Mouse (Mus musculus): ENCODE data around the gene Arih2. TPM values are rescaled to one million over a fixed set of nuclear protein-coding genes. Genes with fewer than 3 reads are reported as not detected.

The Arih2 gene
- polyA plus RNA-seq, 1 experiment from 2014 or later = 59.2 TPM

DNA sequence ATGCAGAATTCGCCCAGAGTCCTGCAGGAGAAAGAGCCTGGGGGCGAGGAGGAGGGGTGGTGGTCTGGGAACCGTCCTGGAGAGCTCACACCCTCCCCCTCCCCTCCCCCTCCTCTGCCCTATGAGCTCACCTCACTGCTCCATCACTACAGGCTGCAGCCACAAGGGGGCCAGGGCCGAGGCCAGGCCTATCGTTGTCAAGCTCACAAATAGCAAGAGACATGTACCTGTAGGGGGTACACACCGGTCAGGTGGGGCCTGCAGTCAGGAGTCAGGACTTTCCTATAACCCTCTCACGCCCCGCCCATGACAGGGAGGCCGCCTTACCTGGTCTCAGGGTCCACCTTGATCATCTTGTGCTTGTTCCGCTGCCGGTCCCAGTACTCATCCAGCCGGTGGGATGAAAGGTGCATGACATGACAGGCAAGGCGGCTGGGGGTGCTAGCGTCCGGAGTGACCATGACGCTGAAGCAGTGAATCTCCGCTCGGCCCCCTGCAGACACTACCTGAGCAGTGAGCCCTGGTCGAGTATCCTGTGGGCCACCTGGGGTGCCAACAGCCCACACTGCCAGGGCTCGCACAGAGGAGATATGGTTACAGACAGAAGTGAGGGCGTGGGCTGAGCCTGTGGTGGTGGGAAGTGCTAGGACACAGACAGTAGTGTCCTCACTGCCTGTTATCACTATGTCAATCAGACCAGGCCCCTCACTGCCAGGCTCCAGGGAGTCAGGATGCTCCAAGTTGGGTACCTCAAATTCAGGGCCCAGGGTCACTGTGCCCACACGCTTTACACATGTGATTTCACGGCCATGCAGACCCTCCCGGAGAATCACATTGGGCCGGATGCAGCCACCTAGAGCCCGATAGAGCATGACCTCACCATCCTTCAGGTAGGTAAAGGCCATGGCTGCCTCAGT, 75.2 kb downstream of the Arih2 start:
- peak; percentile 82 for DNase-seq (ENCODE audit: low spot score)
- Histone ChIP-seq H3K9me3 (replicated peaks) (no peaks in the 10 kb centered on the region), H3K4me1 (peaks cover 70% of the 10 kb centered on the region), H3K4me3 (peak overlapping the region; percentile 16; the same call in 1 of the 2 replicates), H3K36me3 (peaks cover 69% of the 10 kb centered on the region), H3K27me3 (ENCODE audit: low read depth, poor library complexity, severe bottlenecking) (no peaks in the 10 kb centered on the region), H3K27ac (peak overlapping the region; percentile 50; the same call in 1 of the 2 replicates)
- 51% methylated on average over 26 of the region's 26 CpGs for WGBS

DNA sequence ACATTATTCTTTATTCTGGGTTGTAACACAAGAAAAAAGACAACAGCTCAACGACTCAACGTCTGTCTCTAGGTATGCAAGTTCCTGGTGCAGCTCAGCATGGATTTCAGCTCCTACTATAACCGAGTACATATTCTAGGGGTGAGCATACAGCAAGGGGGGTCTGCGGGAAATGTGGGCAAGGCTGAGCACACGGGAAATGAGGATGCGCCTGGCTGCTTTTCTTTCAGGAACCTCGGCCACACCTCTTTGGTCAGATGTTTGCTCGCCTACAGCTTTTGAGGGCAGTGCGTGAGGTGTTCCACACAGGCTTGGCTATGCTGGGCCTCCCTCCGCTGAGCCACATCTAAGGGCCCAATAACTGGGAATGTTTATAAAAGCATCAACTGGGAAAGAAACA, 76.9 kb downstream of the Arih2 start:
- Histone ChIP-seq H3K4me3 (no peak overlapping the region), H3K27ac (no peak overlapping the region), H3K36me3 (peaks cover 71% of the 10 kb centered on the region), H3K9me3 (replicated peaks) (no peaks in the 10 kb centered on the region), H3K27me3 (ENCODE audit: low read depth, poor library complexity, severe bottlenecking) (no peaks in the 10 kb centered on the region), H3K4me1 (peaks cover 76% of the 10 kb centered on the region)
- DNase-seq (ENCODE audit: low spot score) = no peak
- 92% methylated on average over 10 of the region's 10 CpGs for WGBS

DNA sequence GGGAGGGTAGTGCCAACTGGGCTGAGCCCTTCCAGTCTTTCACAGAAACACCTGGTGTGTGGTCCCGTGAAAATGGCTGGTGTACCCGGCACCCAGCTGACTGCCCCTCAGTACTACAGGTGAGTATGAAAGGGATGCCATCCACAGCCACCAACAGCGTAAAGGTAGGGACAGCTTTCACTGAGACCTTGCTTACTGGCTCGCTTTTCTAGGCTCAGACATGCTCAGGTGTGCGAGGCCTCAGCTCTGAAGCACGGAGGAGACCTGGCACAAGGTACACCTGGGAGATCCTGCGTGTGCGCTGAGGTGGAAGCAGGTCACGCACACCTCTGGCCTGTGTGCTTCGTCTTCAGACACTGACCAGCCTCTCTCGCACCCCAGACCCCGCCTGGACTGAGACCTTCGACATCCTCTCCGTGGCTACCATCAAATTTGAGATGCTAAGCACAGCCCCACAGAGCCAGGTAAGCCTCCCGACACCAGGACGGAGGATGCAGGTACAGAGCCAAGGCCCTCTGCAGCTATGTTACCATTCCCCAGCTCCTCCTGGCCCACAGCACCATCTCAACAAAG, 77.7 kb downstream of the Arih2 start:
- no peak for DNase-seq (ENCODE audit: low spot score)
- peaks cover 71% of the 10 kb centered on the region for H3K4me1 ChIP-seq
- no peak overlapping the region for H3K4me3 ChIP-seq
- WGBS = 95% methylated on average over 16 of the region's 16 CpGs
- no peaks in the 10 kb centered on the region for H3K9me3 ChIP-seq (replicated peaks)
- H3K27me3 ChIP-seq (ENCODE audit: low read depth, poor library complexity, severe bottlenecking) = no peaks in the 10 kb centered on the region
- H3K27ac ChIP-seq = no peak overlapping the region
- peaks cover 63% of the 10 kb centered on the region for H3K36me3 ChIP-seq

DNA sequence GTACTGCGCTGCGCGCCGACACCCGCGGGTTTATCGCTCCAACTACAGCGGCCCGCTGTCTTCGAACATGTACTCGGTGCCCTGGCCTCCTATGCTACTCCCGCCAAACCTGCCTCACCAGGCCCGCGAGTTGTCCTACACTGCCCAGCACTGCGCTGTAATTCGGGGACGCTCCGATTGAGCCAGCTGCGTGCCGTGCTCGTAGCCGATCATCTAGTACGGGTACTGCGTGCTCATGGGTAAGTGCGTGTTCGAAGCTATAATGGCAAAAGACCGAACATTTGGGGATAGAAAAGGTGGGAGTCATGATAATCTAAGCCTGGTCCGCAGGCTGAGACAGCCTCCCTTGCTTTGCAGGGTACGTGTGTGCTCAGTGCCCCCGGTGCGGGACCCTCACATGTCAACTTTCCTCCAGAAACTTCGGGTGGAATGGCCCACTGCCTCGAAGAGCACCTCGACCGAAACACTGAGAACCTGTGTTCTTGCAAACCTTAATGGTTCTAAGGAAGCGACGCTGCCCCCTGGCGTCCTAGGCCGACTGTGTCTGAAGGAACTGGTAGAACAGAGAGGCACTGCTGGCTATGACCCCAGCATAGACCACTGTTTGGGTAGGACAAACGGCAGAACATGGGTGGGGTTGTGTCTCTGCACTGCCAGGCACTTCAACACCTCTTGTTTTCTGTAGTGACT, 78.8 kb downstream of the Arih2 start:
- DNase-seq (ENCODE audit: low spot score) = peak; percentile 81
- Histone ChIP-seq H3K27me3 (ENCODE audit: low read depth, poor library complexity, severe bottlenecking) (no peaks in the 10 kb centered on the region), H3K4me1 (peaks cover 69% of the 10 kb centered on the region), H3K27ac (peak overlapping the region; percentile 85), H3K36me3 (peaks cover 63% of the 10 kb centered on the region), H3K9me3 (replicated peaks) (no peaks in the 10 kb centered on the region), H3K4me3 (peak overlapping the region; percentile 82)
- 2% methylated on average over 40 of the region's 40 CpGs for WGBS

DNA sequence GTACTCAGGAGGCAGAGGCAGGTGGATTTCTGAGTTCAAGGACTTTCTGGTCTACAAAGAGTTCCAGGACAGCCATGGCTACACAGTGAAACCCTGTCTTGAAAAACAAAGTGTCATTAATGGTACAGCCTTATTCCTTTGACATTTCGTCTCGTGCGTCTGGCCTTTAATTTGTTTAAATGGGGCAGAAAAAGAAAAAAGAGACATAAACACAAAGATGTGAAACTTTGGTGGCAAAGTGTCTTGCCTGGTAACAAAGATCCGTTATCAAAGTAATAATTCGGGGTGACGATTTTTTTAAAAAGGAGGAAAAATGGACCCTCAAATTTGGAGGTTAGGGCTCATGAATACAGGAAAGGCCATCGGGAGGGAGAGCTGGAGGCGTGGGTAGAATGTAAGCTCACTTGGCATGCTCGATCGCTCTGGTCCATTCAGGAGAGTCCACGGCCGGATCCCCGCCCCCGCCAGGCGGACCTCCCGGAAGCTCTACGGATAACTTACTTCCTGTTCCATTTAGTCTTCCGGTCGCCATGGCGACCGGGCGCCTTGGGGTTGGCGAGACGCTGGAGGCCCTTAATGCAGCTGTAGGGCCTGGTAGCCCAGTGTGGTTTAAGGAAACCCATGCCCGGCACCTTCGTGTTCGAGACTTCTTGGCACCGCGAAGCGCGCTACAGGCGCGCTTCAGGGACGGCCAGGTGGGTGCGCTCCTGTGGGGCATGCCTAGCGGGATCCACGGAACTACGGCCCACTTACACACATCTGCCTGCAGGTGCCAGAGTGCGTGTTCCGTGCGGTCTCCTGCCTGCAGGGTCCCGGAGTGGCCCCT, 79.6 kb downstream of the Arih2 start, which contains the start of gene Dalrd3:
TSS of gene Dalrd3 (plus strand) at position 506 of the 826 bp plus-strand sequence.
- WGBS = 7% methylated on average over 42 of the region's 42 CpGs
- H3K9me3 ChIP-seq (replicated peaks) = no peaks in the 10 kb centered on the region
- peak; percentile 93 for DNase-seq (ENCODE audit: low spot score)
- peak within 1 kb of the TSS; percentile 85 for H3K27ac ChIP-seq
- peaks cover 63% of the 10 kb centered on the region for H3K36me3 ChIP-seq
- no peaks in the 10 kb centered on the region for H3K27me3 ChIP-seq (ENCODE audit: low read depth, poor library complexity, severe bottlenecking)
- H3K4me3 ChIP-seq = peak within 1 kb of the TSS; percentile 82
- peaks cover 62% of the 10 kb centered on the region for H3K4me1 ChIP-seq

DNA sequence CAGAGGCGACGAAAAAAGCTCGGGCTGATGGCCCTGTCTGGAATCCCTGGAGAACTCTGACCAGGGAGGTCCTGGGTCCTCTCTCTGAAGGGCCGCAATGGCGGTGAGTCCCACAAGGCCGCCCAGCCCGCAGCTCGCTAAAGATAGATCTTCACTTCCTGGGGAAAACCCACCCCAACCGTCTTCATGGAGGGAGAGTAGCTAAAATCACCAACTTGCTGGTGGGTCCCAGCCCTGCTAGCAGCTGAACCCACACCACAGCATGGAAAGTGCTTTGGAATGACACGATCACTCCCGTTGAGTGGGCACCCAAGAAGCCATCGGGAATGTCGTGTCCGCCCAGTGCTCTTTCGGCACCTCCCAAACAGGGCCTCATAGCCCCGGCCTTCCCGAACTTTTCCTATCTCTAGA, 80.7 kb downstream of the Arih2 start:
- 81% methylated on average over 17 of the region's 17 CpGs for WGBS
- no peak for DNase-seq (ENCODE audit: low spot score)
- Histone ChIP-seq H3K36me3 (peaks cover 63% of the 10 kb centered on the region), H3K4me3 (peak overlapping the region; percentile 62), H3K27ac (peak overlapping the region; percentile 91), H3K4me1 (peaks cover 55% of the 10 kb centered on the region), H3K9me3 (replicated peaks) (no peaks in the 10 kb centered on the region), H3K27me3 (ENCODE audit: low read depth, poor library complexity, severe bottlenecking) (no peaks in the 10 kb centered on the region)

DNA sequence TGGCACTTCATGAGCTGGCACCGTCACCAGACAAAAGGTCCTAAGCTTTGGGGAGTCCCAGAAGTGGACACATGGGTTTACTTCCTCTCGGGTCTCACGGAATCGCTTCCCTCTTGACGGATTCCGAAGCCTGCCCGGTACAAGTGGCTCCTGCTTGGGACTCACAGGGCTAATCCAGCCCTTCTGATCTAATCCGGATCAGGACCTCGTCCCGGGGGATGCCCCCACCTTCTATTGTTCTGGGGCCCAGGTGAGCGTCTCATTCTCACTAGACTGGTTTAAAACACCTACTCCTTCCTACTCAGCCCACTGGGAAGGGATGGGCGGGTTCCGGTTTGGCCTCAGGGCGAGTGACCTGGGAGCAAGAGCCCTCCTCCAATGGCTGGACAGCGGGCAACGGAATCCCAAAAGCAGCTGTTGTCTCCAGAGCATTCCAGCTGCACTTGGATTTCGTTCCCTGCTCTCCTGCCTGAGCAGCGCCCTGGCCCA, 81.2 kb downstream of the Arih2 start:
- WGBS = 11% methylated on average over 18 of the region's 18 CpGs
- peaks cover 63% of the 10 kb centered on the region for H3K36me3 ChIP-seq
- peaks cover 51% of the 10 kb centered on the region for H3K4me1 ChIP-seq

DNA sequence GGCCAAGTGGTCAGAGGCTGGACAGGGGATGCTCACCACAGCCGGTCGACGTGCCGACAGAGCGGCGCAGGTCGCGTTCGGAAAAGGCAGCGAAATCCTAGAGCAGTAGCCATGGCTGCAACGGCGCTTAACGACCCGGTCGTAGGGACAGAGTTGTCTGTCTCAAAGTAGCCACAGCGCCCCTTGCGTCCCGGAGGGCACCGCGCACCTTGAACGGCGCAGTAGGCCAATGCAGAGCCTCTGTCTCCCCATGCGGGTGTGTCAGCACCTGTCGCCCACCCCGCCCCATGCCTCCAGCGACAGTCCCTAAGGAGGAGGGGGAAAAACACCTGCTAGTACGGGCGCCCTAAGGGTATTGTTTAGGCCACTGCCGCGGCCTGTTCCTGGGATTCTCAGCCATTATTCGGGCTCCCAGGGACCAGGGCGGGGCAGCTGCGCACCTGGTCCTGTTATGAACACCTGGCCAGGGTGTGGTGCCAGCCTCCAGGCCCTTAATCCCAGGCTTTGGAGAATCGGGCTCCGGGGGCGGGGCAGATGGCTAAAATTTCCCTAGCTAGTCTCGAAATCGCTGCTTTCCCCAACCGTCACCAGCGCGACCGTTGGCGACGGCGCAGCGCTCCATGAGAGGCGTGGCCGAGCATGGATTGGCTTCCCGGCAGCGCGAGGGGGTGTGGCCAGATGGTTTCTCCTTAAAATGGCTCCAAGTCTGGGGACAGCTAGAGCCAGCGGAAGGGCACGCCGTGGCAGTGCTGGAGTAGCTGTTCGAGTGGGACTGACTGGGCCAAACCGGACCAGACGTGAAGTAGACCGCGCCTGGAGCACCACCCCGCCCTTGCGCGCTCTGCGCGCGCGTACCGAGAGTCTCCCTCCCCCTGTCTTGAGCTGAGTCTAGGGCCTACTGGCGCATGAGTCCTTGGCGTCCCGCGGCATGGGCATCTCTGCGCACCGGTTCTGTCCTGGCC, 82.1 kb downstream of the Arih2 start, which contains the start of gene Ndufaf3:
TSS of gene Ndufaf3 (minus strand) at position 620 of the 962 bp plus-strand sequence.
- peaks cover 63% of the 10 kb centered on the region for H3K36me3 ChIP-seq
- peaks cover 51% of the 10 kb centered on the region for H3K4me1 ChIP-seq
- H3K9me3 ChIP-seq (replicated peaks) = no peaks in the 10 kb centered on the region
- no peaks in the 10 kb centered on the region for H3K27me3 ChIP-seq (ENCODE audit: low read depth, poor library complexity, severe bottlenecking)
- under 1% methylated on average over 73 of the region's 73 CpGs for WGBS
- H3K4me3 ChIP-seq = peak within 1 kb of the TSS; percentile 62
- H3K27ac ChIP-seq = peak within 1 kb of the TSS; percentile 91
- peak; percentile 95 for DNase-seq (ENCODE audit: low spot score)

More for the DNA sequence above, 81.2 kb downstream of the Arih2 start:
- H3K4me3 ChIP-seq = peak overlapping the region; percentile 62
- H3K27me3 ChIP-seq (ENCODE audit: low read depth, poor library complexity, severe bottlenecking) = no peaks in the 10 kb centered on the region
- peak overlapping the region; percentile 91 for H3K27ac ChIP-seq
- H3K9me3 ChIP-seq (replicated peaks) = no peaks in the 10 kb centered on the region
- no peak for DNase-seq (ENCODE audit: low spot score)

DNA sequence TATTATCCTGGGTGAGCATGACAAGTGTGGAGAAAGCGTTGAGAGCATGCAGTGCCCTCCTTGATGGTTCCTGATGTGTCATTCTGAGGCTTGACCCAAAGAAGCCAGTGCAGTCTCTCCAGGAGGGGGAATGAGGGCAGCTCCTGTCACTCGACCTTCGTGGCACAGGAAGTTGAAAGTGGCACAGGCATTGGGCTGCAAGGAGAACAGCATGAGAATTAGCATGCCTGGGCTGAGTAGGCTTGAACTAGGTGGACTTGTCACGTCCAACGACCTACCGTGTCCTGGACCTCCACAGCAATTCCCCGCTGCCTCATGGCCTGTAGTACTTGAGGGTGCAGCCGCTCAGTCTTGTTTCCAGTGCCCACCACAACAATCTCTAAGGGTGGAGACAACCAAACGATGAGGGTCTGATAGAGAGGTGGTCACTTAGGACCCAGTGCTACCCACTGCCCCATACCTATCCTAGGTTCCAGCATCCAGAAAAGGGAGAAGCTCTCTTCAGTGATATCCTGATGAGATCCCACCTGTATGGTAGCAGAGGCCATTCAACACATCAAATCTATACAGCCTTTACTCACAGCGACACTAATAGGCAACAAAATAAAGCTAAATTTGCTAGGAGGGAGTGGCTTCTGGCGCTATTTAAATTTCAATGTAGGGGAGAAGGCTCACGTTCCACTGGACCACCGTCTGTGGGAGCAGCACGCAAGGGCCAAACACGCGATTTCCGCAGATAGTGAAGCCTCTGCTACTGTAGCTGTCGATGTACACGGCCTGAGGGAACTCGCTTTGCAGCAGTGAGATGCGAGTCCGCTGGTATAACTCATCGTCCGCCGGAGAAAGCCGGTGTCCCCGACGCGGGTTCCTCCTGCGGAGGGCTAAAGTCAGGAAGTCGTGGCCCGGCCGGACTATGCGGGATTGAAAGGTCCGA, 83.0 kb downstream of the Arih2 start:
- Histone ChIP-seq H3K27ac (peak overlapping the region; percentile 91), H3K27me3 (ENCODE audit: low read depth, poor library complexity, severe bottlenecking) (no peaks in the 10 kb centered on the region), H3K4me1 (peaks cover 59% of the 10 kb centered on the region), H3K9me3 (replicated peaks) (no peaks in the 10 kb centered on the region), H3K4me3 (peak overlapping the region; percentile 62), H3K36me3 (peaks cover 63% of the 10 kb centered on the region)
- no peak for DNase-seq (ENCODE audit: low spot score)
- 14% methylated on average over 35 of the region's 35 CpGs for WGBS

DNA sequence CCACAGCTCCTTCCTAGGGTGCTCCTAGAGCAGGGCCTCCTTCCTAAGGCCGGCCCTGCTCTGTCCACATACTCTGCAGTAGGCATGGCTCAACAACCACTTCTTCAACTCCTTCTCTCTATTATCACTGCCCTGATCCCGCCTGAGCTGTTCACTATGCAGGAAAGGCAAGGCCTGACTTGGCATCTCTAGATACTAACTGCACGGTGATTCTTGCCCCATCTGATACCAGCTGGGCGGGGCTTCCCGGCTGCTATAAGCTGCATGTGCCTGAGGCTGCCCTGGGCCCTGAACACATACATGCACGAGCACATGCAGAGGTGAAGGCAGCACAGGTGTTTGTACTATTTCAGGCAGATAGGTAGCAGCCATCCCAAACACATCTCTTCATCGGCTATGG, 85.1 kb downstream of the Arih2 start:
- Histone ChIP-seq H3K27ac (no peak overlapping the region), H3K36me3 (peaks cover 62% of the 10 kb centered on the region), H3K27me3 (ENCODE audit: low read depth, poor library complexity, severe bottlenecking) (no peaks in the 10 kb centered on the region), H3K4me1 (peaks cover 42% of the 10 kb centered on the region), H3K9me3 (replicated peaks) (no peaks in the 10 kb centered on the region), H3K4me3 (no peak overlapping the region)
- WGBS = 88% methylated on average over 7 of the region's 7 CpGs
- DNase-seq (ENCODE audit: low spot score) = no peak

All from limb, embryonic 10.5 days (tissue).